In the genomic region with DNA sequence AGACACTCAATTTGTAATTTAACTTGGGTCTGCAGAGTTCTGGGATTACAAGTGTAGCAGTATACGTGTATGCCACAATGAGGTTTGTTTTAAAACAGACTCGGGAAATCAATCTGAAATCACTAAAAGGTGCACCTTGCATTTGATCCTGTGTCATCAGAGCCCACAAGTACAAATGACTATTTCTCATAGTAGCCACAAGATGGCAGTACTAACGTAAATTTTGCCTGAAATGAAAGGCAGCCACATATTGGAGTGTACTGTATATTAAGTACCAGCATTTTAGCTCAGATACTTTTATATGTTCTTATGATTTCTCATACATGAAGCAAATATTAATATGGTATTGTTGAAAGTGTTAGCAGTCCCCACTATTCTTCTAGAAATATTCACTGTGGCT, we compare ENCODE assay signal across 12 mouse cellular contexts.
DNase-seq lines count a peak whose midpoint lies in the region; ATAC-seq and TF ChIP-seq lines count a peak whose summit lies in the region.
"Had no signal": no experiment of that assay in that cellular context is flagged by ENCODE, and none has a peak within 500 bp of the region (broad histone marks: within the 10 kb centered on the region; RNA-seq: fewer than 3 reads in every experiment).

No protein-coding gene starts in this region.

- H3K27me3 ChIP-seq in intestine, postnatal 0 days (replicated peaks; ENCODE audit: control insufficient read depth, insufficient read depth, low read length), result no peaks in the 10 kb centered on the region
- H3K27me3 ChIP-seq in intestine, embryonic 16.5 days (replicated peaks; ENCODE audit: control insufficient read depth, insufficient read depth, low read length), result no peaks in the 10 kb centered on the region
- no peaks in the 10 kb centered on the region for H3K27me3 ChIP-seq in midbrain, postnatal 0 days (ENCODE audit: insufficient read depth, low read length)
- H3K27me3 ChIP-seq in midbrain, embryonic 16.5 days (ENCODE audit: control insufficient read depth, insufficient read depth, low read depth, low read length), result no peaks in the 10 kb centered on the region
- no peaks in the 10 kb centered on the region for H3K27me3 ChIP-seq in stomach, postnatal 0 days (ENCODE audit: control insufficient read depth, insufficient read depth, low read length)
- H3K27me3 ChIP-seq: limb, embryonic 15.5 days had no signal

- WGBS in intestine, postnatal 0 days, result 12% methylated on average over 3 of the region's 3 CpGs
- WGBS in intestine, embryonic 16.5 days, result 24% methylated on average over 3 of the region's 3 CpGs
- 24% methylated on average over 3 of the region's 3 CpGs for WGBS in midbrain, postnatal 0 days
- WGBS in midbrain, embryonic 16.5 days, result 31% methylated on average over 3 of the region's 3 CpGs
- WGBS in stomach, postnatal 0 days, result 16% methylated on average over 3 of the region's 3 CpGs

- no peaks in the 10 kb centered on the region for H3K36me3 ChIP-seq in intestine, postnatal 0 days (ENCODE audit: control insufficient read depth, insufficient read depth)
- no peaks in the 10 kb centered on the region for H3K36me3 ChIP-seq in intestine, embryonic 16.5 days (ENCODE audit: control insufficient read depth, insufficient read depth, low read length)
- no peaks in the 10 kb centered on the region for H3K36me3 ChIP-seq in midbrain, postnatal 0 days (ENCODE audit: insufficient read depth, low read length)
- no peaks in the 10 kb centered on the region for H3K36me3 ChIP-seq in midbrain, embryonic 16.5 days (ENCODE audit: control insufficient read depth, insufficient read depth, low read length)
- no peaks in the 10 kb centered on the region for H3K36me3 ChIP-seq in stomach, postnatal 0 days (ENCODE audit: control insufficient read depth, insufficient read depth, low read length)
- H3K36me3 ChIP-seq: limb, embryonic 15.5 days had no signal

- peak; percentile 55 for TF ChIP-seq CTCF in intestine, postnatal 0 days (IDR thresholded peaks at IDR 0.05; ENCODE audit: low read depth)
- TF ChIP-seq CTCF in midbrain, postnatal 0 days (IDR thresholded peaks at IDR 0.05), result peak; percentile 55
- TF ChIP-seq CTCF in brain, embryonic 14.5 days (IDR thresholded peaks at IDR 0.05; ENCODE audit: borderline replicate concordance, extremely low read depth, insufficient read depth, insufficient read length), result 0 out of 2 replicates have a peak, but pooled peaks have one; percentile 10
- peak; percentile 62 for TF ChIP-seq CTCF in stomach, postnatal 0 days (IDR thresholded peaks at IDR 0.05; ENCODE audit: low read depth)

- H3K4me3 ChIP-seq in intestine, postnatal 0 days (ENCODE audit: low read depth, low read length), result no peak overlapping the region
- H3K4me3 ChIP-seq in intestine, embryonic 16.5 days (ENCODE audit: low read length), result no peak overlapping the region
- H3K4me3 ChIP-seq in midbrain, postnatal 0 days (ENCODE audit: low read depth, low read length), result no peak overlapping the region
- H3K4me3 ChIP-seq in midbrain, embryonic 16.5 days (ENCODE audit: low read depth, low read length), result no peak overlapping the region
- no peak overlapping the region for H3K4me3 ChIP-seq in stomach, postnatal 0 days (ENCODE audit: low read depth, low read length)
- H3K4me3 ChIP-seq: limb, embryonic 15.5 days had no signal

- ATAC-seq in intestine, postnatal 0 days, result no peak
- no peak for ATAC-seq in intestine, embryonic 16.5 days
- no peak for ATAC-seq in midbrain, postnatal 0 days (ENCODE audit: low FRiP score)
- no peak for ATAC-seq in midbrain, embryonic 16.5 days
- no peak for ATAC-seq in stomach, postnatal 0 days (ENCODE audit: low FRiP score, low TSS enrichment)

- no peak overlapping the region for H3K9ac ChIP-seq in intestine, postnatal 0 days (ENCODE audit: low read depth, low read length)
- H3K9ac ChIP-seq in intestine, embryonic 16.5 days (ENCODE audit: low read depth, low read length), result no peak overlapping the region
- H3K9ac ChIP-seq in midbrain, postnatal 0 days (replicated peaks; ENCODE audit: low read length, poor library complexity, severe bottlenecking), result no peak overlapping the region
- H3K9ac ChIP-seq in midbrain, embryonic 16.5 days (ENCODE audit: low read depth, low read length), result no peak overlapping the region
- H3K9ac ChIP-seq in stomach, postnatal 0 days (ENCODE audit: low read length), result no peak overlapping the region
- H3K9ac ChIP-seq: limb, embryonic 15.5 days had no signal

- no peak for TF ChIP-seq EP300 in stomach, postnatal 0 days (optimal IDR thresholded peaks at IDR 0.05)

- H3K4me1 ChIP-seq in intestine, postnatal 0 days (replicated peaks; ENCODE audit: control insufficient read depth, insufficient read depth, low read length), result no peaks in the 10 kb centered on the region
- H3K4me1 ChIP-seq in intestine, embryonic 16.5 days (ENCODE audit: control insufficient read depth, insufficient read depth, low read length), result no peaks in the 10 kb centered on the region
- no peaks in the 10 kb centered on the region for H3K4me1 ChIP-seq in midbrain, postnatal 0 days (ENCODE audit: insufficient read depth, low read length)
- H3K4me1 ChIP-seq in midbrain, embryonic 16.5 days (ENCODE audit: control insufficient read depth, insufficient read depth, low read length), result no peaks in the 10 kb centered on the region
- H3K4me1 ChIP-seq in stomach, postnatal 0 days (replicated peaks; ENCODE audit: control insufficient read depth, insufficient read depth), result no peaks in the 10 kb centered on the region
- H3K4me1 ChIP-seq: limb, embryonic 15.5 days had no signal

- no peak for TF ChIP-seq POLR2A in brain, embryonic 14.5 days (IDR thresholded peaks at IDR 0.05; ENCODE audit: borderline replicate concordance, extremely low read depth, insufficient read depth, insufficient read length, poor library complexity, severe bottlenecking)

- no peak overlapping the region for H3K4me2 ChIP-seq in intestine, postnatal 0 days (replicated peaks; ENCODE audit: low read depth)
- H3K4me2 ChIP-seq in intestine, embryonic 16.5 days (ENCODE audit: low read depth, low read length), result no peak overlapping the region
- no peak overlapping the region for H3K4me2 ChIP-seq in midbrain, postnatal 0 days (ENCODE audit: low read depth, low read length, poor library complexity, severe bottlenecking)
- H3K4me2 ChIP-seq in midbrain, embryonic 16.5 days (ENCODE audit: low read length), result no peak overlapping the region
- no peak overlapping the region for H3K4me2 ChIP-seq in stomach, postnatal 0 days (replicated peaks; ENCODE audit: low read depth)
- H3K4me2 ChIP-seq: heart, embryonic 11.5 days; limb, embryonic 15.5 days had no signal

- H3K27ac ChIP-seq in intestine, postnatal 0 days (ENCODE audit: low read depth, low read length), result no peak overlapping the region
- H3K27ac ChIP-seq in intestine, embryonic 16.5 days (ENCODE audit: low read length), result no peak overlapping the region
- no peak overlapping the region for H3K27ac ChIP-seq in midbrain, postnatal 0 days (ENCODE audit: low read depth, low read length)
- no peak overlapping the region for H3K27ac ChIP-seq in midbrain, embryonic 16.5 days (ENCODE audit: low read length)
- no peak overlapping the region for H3K27ac ChIP-seq in stomach, postnatal 0 days (replicated peaks)
- H3K27ac ChIP-seq: limb, embryonic 15.5 days had no signal

- H3K9me3 ChIP-seq in intestine, postnatal 0 days (ENCODE audit: control insufficient read depth), result no peaks in the 10 kb centered on the region
- no peaks in the 10 kb centered on the region for H3K9me3 ChIP-seq in intestine, embryonic 16.5 days (ENCODE audit: control insufficient read depth, low read length)
- no peaks in the 10 kb centered on the region for H3K9me3 ChIP-seq in midbrain, postnatal 0 days (ENCODE audit: low read length)
- no peaks in the 10 kb centered on the region for H3K9me3 ChIP-seq in midbrain, embryonic 16.5 days (replicated peaks; ENCODE audit: control insufficient read depth, low read length, poor library complexity, severe bottlenecking)
- H3K9me3 ChIP-seq in stomach, postnatal 0 days (ENCODE audit: control insufficient read depth, low read length), result no peaks in the 10 kb centered on the region
- H3K9me3 ChIP-seq: limb, embryonic 15.5 days had no signal

- DNase-seq in midbrain, postnatal 0 days (ENCODE audit: low spot score), result peak; percentile 53
- peak; percentile 66 for DNase-seq in brain, embryonic 14.5 days (ENCODE audit: low read depth)
- no peak for DNase-seq in stomach, postnatal 0 days (ENCODE audit: low spot score)
- DNase-seq in cerebellum, postnatal 25 days, result no peak
- DNase-seq in thymus, postnatal 4 days, result no peak
- DNase-seq: adrenal gland, postnatal 36 days; right cerebral cortex, postnatal 25 days had no signal

Comparison
In these comparisons a context has a peak if more than half of its experiments do, and no peak if none do; other contexts are left out.
1. CTCF ChIP-seq: peak in every context shown above with its lines; median percentile 62 in stomach, postnatal 0 days; 55 in intestine, postnatal 0 days; 55 in midbrain, postnatal 0 days; 10 in brain, embryonic 14.5 days.
2. DNase-seq: peak in midbrain, postnatal 0 days (single experiment) and brain, embryonic 14.5 days (single experiment); none in stomach, postnatal 0 days (single experiment), cerebellum, postnatal 25 days (0 of 2) and thymus, postnatal 4 days (single experiment).